Mouse (Mus musculus) liver, embryonic 14.5 days (tissue): ENCODE measurements at regions not wholly inside any gene's neighbourhood (a gene's known extent, or its start where the extent isn't known, plus 50 kb on each side); places are given as distances from the start of the nearest gene placed in this dataset.

ENCODE experiments used
- ATAC-seq: fragments of 200-750 bp; cut with Nextera tagmentation; 2 replicates; pipeline ENCODE4 v1.8.0; 2017; ENCODE audit warnings: moderate number of reproducible peaks, mild to moderate bottlenecking, moderate library complexity; ENCODE audit not compliant: insufficient read depth
- DNase-seq, 3 experiments: peaks; one replicate each; pipeline ENCODE4 v3.0.0-alpha.2; 2012 to 2013; ENCODE audit warnings: low read depth in 3 of 3, low spot score in 3 of 3
- H3K27ac ChIP-seq: fragments of 300-500 bp; sonication (generic); 2 replicates; pipeline ENCODE4 v1.5.1; 2014; ENCODE audit warnings: moderate library complexity, mild to moderate bottlenecking, control low read depth, inconsistent platforms
- H3K27me3 ChIP-seq: fragments of 300-500 bp; sonication (generic); 2 replicates; pipeline ENCODE4 v1.6.1; 2014; ENCODE audit warnings: mild to moderate bottlenecking, low read length, moderate library complexity; ENCODE audit not compliant: control insufficient read depth, insufficient read depth
- H3K36me3 ChIP-seq: fragments of 300-500 bp; sonication (generic); replicated peaks from 2 replicates; pipeline ENCODE4 v1.6.1; 2014; ENCODE audit warnings: low read depth; ENCODE audit not compliant: control insufficient read depth, insufficient read depth
- H3K4me1 ChIP-seq, 2 experiments: fragments of 200-500 bp in 1 of 2; fragments of 300-500 bp in 1 of 2; sonication (generic) in 1 of 2; replicated peaks; 2 replicates each; pipeline ENCODE4 v1.6.1; 2012 to 2014; ENCODE audit warnings: antibody characterized with exemption in 1 of 2, inconsistent platforms in 1 of 2, low read length in 1 of 2; ENCODE audit not compliant: control insufficient read depth in 2 of 2, insufficient read depth in 2 of 2
- H3K4me2 ChIP-seq: fragments of 300-500 bp; sonication (generic); 2 replicates; pipeline ENCODE4 v1.6.1; 2014; ENCODE audit warnings: low read depth, mild to moderate bottlenecking, control low read depth, moderate library complexity
- H3K4me3 ChIP-seq, 2 experiments: fragments of 200-500 bp in 1 of 2; fragments of 300-500 bp in 1 of 2; sonication (generic) in 1 of 2; 2 replicates each; pipeline ENCODE4 v1.5.1; 2012 to 2014; ENCODE audit warnings: low read depth in 2 of 2, low read length in 2 of 2, mild to moderate bottlenecking in 2 of 2, control low read depth in 1 of 2, inconsistent platforms in 1 of 2, moderate library complexity in 1 of 2; ENCODE audit not compliant: insufficient read depth in 1 of 2
- H3K9ac ChIP-seq: fragments of 300-500 bp; sonication (generic); replicated peaks from 2 replicates; pipeline ENCODE4 v1.6.1; 2014; ENCODE audit warnings: mild to moderate bottlenecking, control low read depth, moderate library complexity
- H3K9me3 ChIP-seq: fragments of 300-500 bp; sonication (generic); 2 replicates; pipeline ENCODE4 v1.6.1; 2016; ENCODE audit warnings: low read length, mixed read lengths; ENCODE audit not compliant: control insufficient read depth
- CTCF ChIP-seq: IDR thresholded peaks from 2 replicates; pipeline ENCODE4 v1.5.1; 2016; ENCODE audit warnings: antibody characterized with exemption, low read depth, control low read depth
- EP300 ChIP-seq: IDR thresholded peaks from 2 replicates; pipeline ENCODE4 v1.6.1; 2016; ENCODE audit warnings: antibody characterized with exemption, low read depth
- WGBS: fragments of 180-500 bp; shearing (Covaris S2); extraction: QIAGEN DNeasy Blood & Tissue Kit; methylation state at CpG from one replicate; pipeline ENCODE4 v1.1.7; 2014; ENCODE audit not compliant: insufficient replicate concordance; 5-methylcytosine and 5-hydroxymethylcytosine counted together

DNA sequence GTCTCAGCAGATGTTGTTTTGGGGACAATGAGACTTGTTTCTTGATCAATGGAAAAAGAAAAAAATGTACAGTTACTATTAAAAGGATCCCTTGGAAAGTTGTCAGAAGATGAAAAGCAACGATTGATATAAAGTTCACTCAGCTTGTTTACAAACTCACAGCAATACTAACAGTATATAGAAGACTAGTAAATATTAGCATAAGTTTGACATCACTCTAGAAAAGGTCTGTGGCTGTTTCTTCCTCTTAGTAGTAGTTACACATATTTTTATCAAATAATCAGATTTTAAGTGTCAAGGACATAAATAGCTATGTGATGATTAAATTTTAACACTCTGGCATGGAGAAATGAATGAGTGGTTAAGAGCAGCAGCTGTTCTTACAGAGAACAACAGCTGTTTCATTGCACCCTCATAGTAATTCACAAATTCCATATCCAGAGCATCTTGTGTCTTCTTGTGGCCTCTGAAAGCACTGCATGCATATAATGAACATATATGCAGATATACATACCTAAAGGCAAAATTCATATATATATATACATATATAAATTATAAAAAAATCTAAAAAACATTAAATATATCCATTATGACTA is 179.1 kb upstream of the Pcdh10 start:
- Histone ChIP-seq H3K4me3 (no peak overlapping the region), H3K27ac (no peak overlapping the region), H3K4me2 (no peak overlapping the region), H3K9me3 (no peaks in the 10 kb centered on the region), H3K4me1 (no peaks in the 10 kb centered on the region), H3K27me3 (no peaks in the 10 kb centered on the region), H3K36me3 (no peaks in the 10 kb centered on the region), H3K9ac (no peak overlapping the region)
- TF ChIP-seq CTCF: no peak
- no peak for TF ChIP-seq EP300
- 72% methylated on average over 1 of the region's 1 CpGs for WGBS
- DNase-seq (no peak), ATAC-seq (no peak)

DNA sequence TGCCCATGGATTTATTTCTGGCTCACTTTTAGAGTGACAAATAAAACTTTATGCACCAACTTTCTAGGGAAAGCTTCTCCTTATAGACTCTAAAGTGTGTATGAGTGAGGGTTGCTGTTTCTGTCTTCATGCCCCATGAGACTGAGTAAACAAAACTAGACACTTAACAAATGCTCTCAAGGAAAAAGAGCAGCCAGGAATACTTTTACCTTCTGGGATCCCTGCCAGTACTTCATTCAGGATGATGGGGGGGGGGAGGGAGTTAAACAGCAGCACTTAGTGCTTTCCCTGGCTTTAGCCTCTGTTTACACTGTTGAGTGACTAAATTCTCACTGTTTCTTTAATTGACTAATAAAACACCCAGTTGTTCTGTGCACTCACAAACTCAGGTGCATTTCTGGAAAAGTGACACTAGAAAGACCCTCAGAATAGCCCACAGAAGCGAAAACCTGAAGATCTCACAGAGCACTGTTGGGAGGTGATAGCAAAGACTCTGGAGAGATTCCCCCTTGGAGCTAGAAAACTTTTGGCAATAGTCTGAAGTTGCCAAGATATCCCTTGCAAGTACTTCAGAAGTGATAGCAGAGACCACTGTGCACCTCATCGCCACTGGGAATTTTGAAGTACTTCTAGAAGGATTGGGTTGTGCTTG is 173.7 kb upstream of the Pcdh10 start:
- ATAC-seq (no peak), DNase-seq (no peak)
- Histone ChIP-seq H3K27ac (no peak overlapping the region), H3K36me3 (no peaks in the 10 kb centered on the region), H3K4me2 (no peak overlapping the region), H3K4me1 (no peaks in the 10 kb centered on the region), H3K27me3 (no peaks in the 10 kb centered on the region), H3K4me3 (no peak overlapping the region), H3K9me3 (no peaks in the 10 kb centered on the region), H3K9ac (no peak overlapping the region)
- TF ChIP-seq CTCF: no peak
- no peak for TF ChIP-seq EP300
- WGBS: 53% methylated on average over 2 of the region's 2 CpGs

DNA sequence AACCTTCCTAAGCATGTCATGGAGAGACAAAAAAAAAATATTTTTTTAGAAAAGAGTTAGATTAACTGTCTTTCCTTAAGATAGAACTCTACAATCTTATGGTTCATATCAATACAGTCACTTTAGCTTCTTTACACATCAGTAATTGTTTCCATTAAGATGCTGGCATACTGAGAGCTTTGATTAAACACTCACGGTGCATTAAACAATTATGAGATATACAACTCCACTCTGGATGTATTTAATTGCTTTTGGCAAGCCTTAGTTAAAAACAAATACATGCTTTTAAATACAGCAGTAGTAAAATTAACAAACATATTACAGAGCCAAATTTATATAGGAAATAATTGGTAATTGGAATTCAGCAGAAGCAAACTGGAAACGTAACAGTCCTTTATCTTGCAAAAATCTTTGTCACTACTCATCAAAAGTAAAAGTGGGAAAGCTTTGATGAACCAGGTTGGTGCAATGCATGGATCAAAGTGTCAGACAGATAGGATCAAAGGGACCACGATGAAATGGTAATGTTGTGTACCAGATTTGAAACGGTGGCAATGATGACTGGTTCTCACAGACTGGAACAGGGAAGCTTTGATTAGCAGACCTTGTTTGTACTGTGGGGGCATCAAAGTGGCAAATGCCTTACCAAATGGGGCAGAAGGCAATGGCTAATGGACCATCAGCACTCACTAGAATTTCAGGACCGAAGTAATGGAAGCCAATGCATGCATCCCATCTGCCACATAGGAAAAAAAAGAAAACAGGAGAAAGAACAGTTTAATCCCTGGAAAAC is 146.4 kb upstream of the Pcdh10 start:
- Histone ChIP-seq H3K4me2 (no peak overlapping the region), H3K27ac (no peak overlapping the region), H3K4me3 (no peak overlapping the region), H3K9me3 (no peaks in the 10 kb centered on the region), H3K36me3 (no peaks in the 10 kb centered on the region), H3K4me1 (no peaks in the 10 kb centered on the region), H3K27me3 (no peaks in the 10 kb centered on the region), H3K9ac (no peak overlapping the region)
- TF ChIP-seq EP300 (no peak), CTCF (no peak)
- ATAC-seq (no peak), DNase-seq (no peak)
- WGBS: 54% methylated on average over 5 of the region's 5 CpGs

DNA sequence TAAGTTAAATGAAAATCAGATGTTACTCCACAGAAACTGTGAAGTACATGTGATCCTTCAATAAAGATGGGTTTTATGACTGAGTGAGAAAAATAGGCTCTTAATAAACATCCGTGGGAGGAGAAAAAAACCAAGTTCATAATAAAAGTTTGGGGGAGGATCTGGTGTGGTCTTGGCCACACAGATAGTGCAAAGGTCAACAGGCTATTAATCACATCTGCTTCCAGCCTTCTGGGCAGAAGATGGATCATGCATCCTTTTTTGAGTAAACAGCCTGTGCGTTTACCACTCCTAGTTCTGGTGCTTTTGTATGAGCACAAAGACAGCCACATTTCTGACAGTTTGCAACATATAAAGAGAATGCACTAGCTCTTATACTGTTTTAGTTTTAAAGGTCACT is 139.7 kb upstream of the Pcdh10 start:
- H3K36me3 ChIP-seq: no peaks in the 10 kb centered on the region
- no peak for TF ChIP-seq CTCF
- TF ChIP-seq EP300: no peak
- WGBS: 50% methylated on average over 2 of the region's 2 CpGs
- no peak overlapping the region for H3K4me2 ChIP-seq
- DNase-seq: no peak
- no peaks in the 10 kb centered on the region for H3K4me1 ChIP-seq
- H3K27ac ChIP-seq: no peak overlapping the region
- no peaks in the 10 kb centered on the region for H3K27me3 ChIP-seq
- H3K9me3 ChIP-seq: no peaks in the 10 kb centered on the region
- no peak overlapping the region for H3K9ac ChIP-seq
- no peak overlapping the region for H3K4me3 ChIP-seq
- no peak for ATAC-seq

DNA sequence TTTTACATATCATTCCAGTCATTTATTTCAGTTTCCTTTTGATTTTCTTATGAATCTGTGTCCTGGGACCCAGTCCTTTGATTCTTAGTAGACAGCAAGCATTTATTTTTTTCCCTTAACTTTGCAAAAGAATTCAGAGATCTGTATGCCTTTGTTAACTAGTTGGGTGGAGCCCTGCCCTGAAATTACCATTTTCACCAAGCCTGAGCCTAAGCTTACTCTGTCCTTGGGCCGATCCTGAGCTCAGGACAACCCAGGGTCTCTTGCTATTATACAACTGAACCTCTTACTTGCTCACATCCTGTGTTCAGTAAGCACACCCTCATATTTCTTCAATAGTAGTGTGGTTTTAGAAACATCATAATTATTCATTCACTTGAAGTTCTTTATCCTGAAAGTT is 132.7 kb upstream of the Pcdh10 start:
- H3K36me3 ChIP-seq: no peaks in the 10 kb centered on the region
- no peak overlapping the region for H3K27ac ChIP-seq
- ATAC-seq: no peak
- no peaks in the 10 kb centered on the region for H3K9me3 ChIP-seq
- no peaks in the 10 kb centered on the region for H3K27me3 ChIP-seq
- H3K4me2 ChIP-seq: no peak overlapping the region
- H3K4me3 ChIP-seq: no peak overlapping the region
- WGBS: 71% methylated on average over 1 of the region's 1 CpGs
- H3K9ac ChIP-seq: no peak overlapping the region
- no peaks in the 10 kb centered on the region for H3K4me1 ChIP-seq
- no peak for TF ChIP-seq EP300
- TF ChIP-seq CTCF: no peak
- DNase-seq: no peak
